Mouse (Mus musculus) stomach, embryonic 14.5 days (tissue): ENCODE measurements around the gene Fam213b. TPM values are rescaled to one million over a fixed set of nuclear protein-coding genes. Genes with fewer than 3 reads are reported as not detected.

Experiments
- ATAC-seq: fragments of 200-750 bp; cut with Nextera tagmentation; 2 replicates; pipeline ENCODE4 v1.8.0; 2017; ENCODE audit warnings: low read depth, moderate TSS enrichment; ENCODE audit not compliant: insufficient number of reproducible peaks, insufficient read depth, low FRiP score
- H3K27ac ChIP-seq: fragments of 300-500 bp; sonication (generic); 2 replicates; pipeline ENCODE4 v1.5.1; 2014; ENCODE audit warnings: mild to moderate bottlenecking, low read length, moderate library complexity, mixed read lengths
- H3K27me3 ChIP-seq: fragments of 300-500 bp; sonication (generic); 2 replicates; pipeline ENCODE4 v1.6.1; 2014; ENCODE audit warnings: low read length, control low read depth, mixed read lengths; ENCODE audit not compliant: control insufficient read depth, insufficient read depth
- H3K36me3 ChIP-seq: fragments of 300-500 bp; sonication (generic); 2 replicates; pipeline ENCODE4 v1.6.1; 2014; ENCODE audit warnings: mild to moderate bottlenecking, control low read depth, low read length, moderate library complexity, mixed read lengths; ENCODE audit not compliant: control insufficient read depth, insufficient read depth
- H3K4me1 ChIP-seq: fragments of 300-500 bp; sonication (generic); 2 replicates; pipeline ENCODE4 v1.6.1; 2014; ENCODE audit warnings: low read length, control low read depth, mixed read lengths; ENCODE audit not compliant: control insufficient read depth, insufficient read depth
- H3K4me2 ChIP-seq: fragments of 300-500 bp; sonication (generic); replicated peaks from 2 replicates; pipeline ENCODE4 v1.6.1; 2014; ENCODE audit warnings: low read depth, low read length, control low read depth
- H3K4me3 ChIP-seq: fragments of 300-500 bp; sonication (generic); 2 replicates; pipeline ENCODE4 v1.5.1; 2014; ENCODE audit warnings: low read depth, low read length, control low read depth
- H3K9ac ChIP-seq: fragments of 300-500 bp; sonication (generic); replicated peaks from 2 replicates; pipeline ENCODE4 v1.6.1; 2014; ENCODE audit warnings: low read depth, mild to moderate bottlenecking, control low read depth, low read length, moderate library complexity, mixed read lengths
- H3K9me3 ChIP-seq: fragments of 300-500 bp; sonication (generic); 2 replicates; pipeline ENCODE4 v1.6.1; 2016; ENCODE audit warnings: low read depth, low read length, control low read depth; ENCODE audit not compliant: control insufficient read depth
- WGBS: fragments of 180-500 bp; shearing (Covaris S2); extraction: QIAGEN DNeasy Blood & Tissue Kit; methylation state at CpG from one replicate; pipeline ENCODE4 v1.1.7; 2014; 5-methylcytosine and 5-hydroxymethylcytosine counted together
- polyA plus RNA-seq: library from polyadenylated mRNA; unstranded; fragments of >200 nt; fragmentation: Nextera tagmentation; extraction: Ambion mirVana; gene quantifications from 2 replicates; pipeline ENCODE4 v1.2.1, GENCODE M21; 2014

Fam213b gene
- 40.1 and 42.5 TPM in 2 replicates for polyA plus RNA-seq

- Histone ChIP-seq H3K27ac (peak within 1 kb of the TSS; percentile 62; the same call in 1 of the 2 replicates), H3K36me3 (no peaks in the 10 kb centered on the region), H3K4me2 (peak within 1 kb of the TSS; percentile 97), H3K9ac (peak within 1 kb of the TSS; percentile 32), H3K9me3 (no peaks in the 10 kb centered on the region), H3K27me3 (no peaks in the 10 kb centered on the region), H3K4me1 (peaks cover 12% of the 10 kb centered on the region; the same call in 1 of the 2 replicates), H3K4me3 (peak within 1 kb of the TSS; percentile 50)
- 2% methylated on average over 43 of the region's 43 CpGs for WGBS
- peak; percentile 98 for ATAC-seq
Measured at GRCm38 (mm10) chr4:154898506-154899446, at the start of gene Fam213b. Fam213b (minus strand) TSS chr4:154899135.

- H3K4me1 ChIP-seq = peaks cover 6% of the 10 kb centered on the region
- H3K9ac ChIP-seq = no peak overlapping the region
- no peak overlapping the region for H3K4me2 ChIP-seq
- no peak for ATAC-seq
- no peaks in the 10 kb centered on the region for H3K9me3 ChIP-seq
- H3K4me3 ChIP-seq = no peak overlapping the region
- H3K36me3 ChIP-seq = no peaks in the 10 kb centered on the region
- H3K27ac ChIP-seq = no peak overlapping the region
- WGBS = 46% methylated on average over 14 of the region's 14 CpGs
- H3K27me3 ChIP-seq = peaks cover 22% of the 10 kb centered on the region; the same call in 1 of the 2 replicates
Measured at GRCm38 (mm10) chr4:154948066-154948939, 49.4 kb upstream of the Fam213b start.

GRCm38 (mm10) chr4:154946319-154946718 lies 47.4 kb upstream of the Fam213b start:
- 2% methylated on average over 8 of the region's 8 CpGs for WGBS
- H3K27me3 ChIP-seq = peaks cover 6% of the 10 kb centered on the region; the same call in 1 of the 2 replicates
- peak overlapping the region; percentile 47 for H3K4me2 ChIP-seq
- no peaks in the 10 kb centered on the region for H3K9me3 ChIP-seq
- H3K9ac ChIP-seq = no peak overlapping the region
- ATAC-seq = peak; percentile 91
- peaks cover 6% of the 10 kb centered on the region for H3K4me1 ChIP-seq
- H3K27ac ChIP-seq = no peak overlapping the region
- peak overlapping the region; percentile 18; the same call in 1 of the 2 replicates for H3K4me3 ChIP-seq
- H3K36me3 ChIP-seq = no peaks in the 10 kb centered on the region

GRCm38 (mm10) chr4:154944121-154944590 lies 45.2 kb upstream of the Fam213b start:
- H3K27ac ChIP-seq = no peak overlapping the region
- H3K4me3 ChIP-seq = no peak overlapping the region
- no peaks in the 10 kb centered on the region for H3K27me3 ChIP-seq
- no peak overlapping the region for H3K9ac ChIP-seq
- H3K4me2 ChIP-seq = no peak overlapping the region
- ATAC-seq = peak; percentile 78
- 26% methylated on average over 2 of the region's 2 CpGs for WGBS
- H3K9me3 ChIP-seq = no peaks in the 10 kb centered on the region
- no peaks in the 10 kb centered on the region for H3K36me3 ChIP-seq
- H3K4me1 ChIP-seq = peaks cover 6% of the 10 kb centered on the region

- Histone ChIP-seq H3K4me1 (peaks cover 6% of the 10 kb centered on the region), H3K36me3 (no peaks in the 10 kb centered on the region), H3K4me2 (no peak overlapping the region), H3K9ac (no peak overlapping the region), H3K9me3 (no peaks in the 10 kb centered on the region), H3K27ac (no peak overlapping the region), H3K27me3 (no peaks in the 10 kb centered on the region), H3K4me3 (no peak overlapping the region)
- WGBS = 85% methylated on average over 6 of the region's 6 CpGs
- ATAC-seq = no peak
Measured at GRCm38 (mm10) chr4:154943323-154944039, 44.5 kb upstream of the Fam213b start.

GRCm38 (mm10) chr4:154942632-154943322 lies 43.8 kb upstream of the Fam213b start:
- 75% methylated on average over 10 of the region's 10 CpGs for WGBS
- H3K9ac ChIP-seq = no peak overlapping the region
- no peaks in the 10 kb centered on the region for H3K36me3 ChIP-seq
- H3K27ac ChIP-seq = no peak overlapping the region
- peaks cover 6% of the 10 kb centered on the region; the same call in 1 of the 2 replicates for H3K4me1 ChIP-seq
- no peaks in the 10 kb centered on the region for H3K27me3 ChIP-seq
- H3K4me2 ChIP-seq = no peak overlapping the region
- H3K4me3 ChIP-seq = no peak overlapping the region
- H3K9me3 ChIP-seq = no peaks in the 10 kb centered on the region
- no peak for ATAC-seq

- H3K4me1 ChIP-seq = peaks cover 6% of the 10 kb centered on the region; the same call in 1 of the 2 replicates
- no peak overlapping the region for H3K4me2 ChIP-seq
- no peaks in the 10 kb centered on the region for H3K27me3 ChIP-seq
- no peak overlapping the region for H3K4me3 ChIP-seq
- no peak for ATAC-seq
- no peak overlapping the region for H3K27ac ChIP-seq
- H3K9me3 ChIP-seq = no peaks in the 10 kb centered on the region
- H3K36me3 ChIP-seq = no peaks in the 10 kb centered on the region
- 82% methylated on average over 5 of the region's 5 CpGs for WGBS
- no peak overlapping the region for H3K9ac ChIP-seq
Measured at GRCm38 (mm10) chr4:154941831-154942230, 42.9 kb upstream of the Fam213b start.
